Mouse (Mus musculus): ENCODE results near the gene Spag16.
A peak's percentile ranks its signal among the peaks of the same experiment; 100 is the strongest.

Gene Spag16

DNA sequence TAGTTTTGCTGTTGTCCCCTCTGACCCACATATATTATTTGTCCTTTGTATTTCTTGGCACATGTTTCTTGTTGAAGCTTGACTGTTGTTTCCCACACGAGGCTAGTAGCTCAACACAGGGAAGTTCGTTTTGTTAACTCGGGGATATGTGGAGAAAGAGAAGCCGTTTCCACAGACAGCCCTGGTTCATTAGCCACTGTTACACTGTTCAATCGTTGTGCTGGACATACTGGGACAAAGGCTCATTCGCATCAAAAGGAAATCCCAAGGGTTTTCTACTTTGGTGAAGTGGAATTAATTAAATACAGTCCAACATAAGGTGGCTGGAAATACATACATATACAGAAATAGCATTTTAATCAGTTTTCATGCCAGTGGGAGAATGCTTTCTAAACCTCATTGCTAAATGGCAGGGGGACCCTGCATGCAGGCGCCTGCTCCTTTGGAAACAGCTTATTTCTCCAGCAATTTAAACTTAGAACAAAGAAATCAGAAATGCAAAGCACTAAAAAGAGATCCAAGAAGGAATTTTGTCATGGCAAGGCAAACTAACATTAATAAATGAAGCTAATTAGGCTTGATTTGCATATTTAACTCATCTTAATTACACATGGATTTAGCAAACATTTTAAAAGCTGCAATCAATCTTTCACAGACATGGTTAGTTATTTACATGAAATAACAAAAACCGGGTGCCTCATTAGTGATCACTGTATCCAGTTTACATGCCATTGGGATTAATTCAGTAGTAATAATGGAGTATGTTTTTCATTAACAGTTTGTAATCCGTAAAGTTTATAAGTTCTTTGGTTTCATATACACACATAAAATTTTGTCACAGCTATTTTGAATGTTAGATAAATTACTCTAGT lies 615.7 kb downstream of the Spag16 start:
- no peak for DNase-seq (ENCODE audit: low spot score)

DNA sequence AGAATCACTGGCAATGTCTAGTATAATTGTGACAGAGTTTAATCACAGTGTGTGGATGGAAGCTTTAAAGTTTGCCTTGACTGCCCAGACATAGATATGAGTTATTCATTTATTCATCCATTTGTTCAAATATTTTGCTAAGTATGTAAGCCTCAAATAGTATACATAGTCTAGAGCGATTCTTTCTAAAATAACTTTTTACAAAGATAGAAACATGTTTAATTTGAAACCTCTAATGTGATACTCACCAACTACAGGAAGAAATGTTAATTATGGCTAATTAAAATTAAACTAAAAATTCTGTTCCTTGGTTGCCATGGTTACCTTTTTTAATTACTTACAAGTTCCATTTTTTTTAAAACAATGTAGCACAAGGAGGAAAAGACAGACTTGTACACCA lies 653.1 kb downstream of the Spag16 start:
- DNase-seq (ENCODE audit: low spot score) = no peak

DNA sequence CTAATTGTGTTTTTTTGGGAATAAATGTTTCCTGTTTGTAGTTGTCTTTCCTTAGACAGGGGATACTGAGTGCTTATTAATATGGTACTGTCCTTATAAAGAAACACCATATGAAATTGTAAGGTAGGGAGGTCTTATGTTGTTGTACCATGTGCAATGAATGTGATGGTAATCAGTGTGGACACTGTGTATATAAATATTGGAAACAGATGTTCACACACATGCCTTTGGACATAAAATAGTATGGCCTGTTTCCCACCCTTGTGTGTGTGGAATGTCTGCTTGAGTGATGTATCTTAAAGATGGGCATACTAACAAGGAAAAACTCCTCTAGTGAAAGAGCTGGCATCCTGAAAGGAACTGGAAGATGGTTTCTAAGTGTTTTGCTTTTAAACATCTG lies 692.1 kb downstream of the Spag16 start:
- DNase-seq (ENCODE audit: low spot score) = no peak

DNA sequence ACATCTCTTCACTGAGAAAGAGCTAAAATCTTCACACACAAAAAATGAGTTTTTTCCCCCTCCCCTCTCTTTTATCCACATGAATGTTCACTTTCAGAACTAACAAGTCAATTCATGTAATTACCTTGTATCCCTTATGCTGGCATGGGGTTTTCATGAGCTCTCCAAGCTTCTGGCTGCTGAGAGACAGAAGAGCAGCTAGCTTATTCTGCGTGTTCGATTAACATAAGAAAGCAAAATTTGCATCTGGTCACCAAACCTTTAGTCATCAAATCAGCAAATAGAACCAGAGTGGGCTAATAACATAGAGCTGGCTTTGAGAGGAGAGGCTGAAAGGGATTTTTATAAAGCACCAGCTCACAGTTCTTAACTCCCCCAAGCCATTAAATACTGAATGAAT lies 700.4 kb downstream of the Spag16 start:
- DNase-seq (ENCODE audit: low spot score) = no peak

DNA sequence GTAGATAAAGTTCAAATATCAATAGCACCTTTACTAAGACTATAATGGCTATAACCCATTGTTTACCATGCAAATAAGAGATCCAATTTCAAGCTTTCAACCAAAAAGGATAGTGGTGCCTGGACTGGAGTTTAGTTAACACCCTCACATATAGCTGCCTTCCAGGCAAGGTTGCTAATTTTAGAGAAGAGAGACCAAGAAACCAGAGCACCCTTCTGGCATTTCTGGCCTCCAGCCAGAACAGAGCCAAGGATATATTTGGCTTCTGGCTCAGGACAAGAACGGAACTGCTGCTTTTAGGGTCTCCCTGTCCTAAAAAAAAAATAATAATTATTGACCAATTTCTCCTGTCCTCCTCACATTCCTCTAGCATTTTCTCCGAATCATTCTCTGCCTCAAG lies 703.0 kb downstream of the Spag16 start:
- DNase-seq (ENCODE audit: low spot score) = no peak

DNA sequence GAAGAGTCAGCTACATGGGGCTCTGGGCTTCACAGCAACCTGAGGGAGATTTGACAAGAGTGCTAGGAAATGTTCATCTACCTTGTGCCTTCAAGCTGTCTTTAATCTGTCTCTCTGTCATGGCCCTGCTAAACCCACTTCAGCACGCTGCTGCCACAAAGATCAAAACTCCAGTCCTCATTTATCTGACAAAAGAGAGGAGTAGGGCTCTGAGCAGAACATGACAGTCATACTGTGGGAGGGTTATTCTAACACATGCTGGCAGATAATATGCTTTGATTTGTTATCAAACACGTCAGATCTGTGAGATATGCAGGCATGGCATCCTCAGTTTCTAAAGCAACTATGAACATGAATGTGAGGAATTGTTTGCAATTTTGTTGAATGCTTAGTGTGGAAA lies 725.1 kb downstream of the Spag16 start:
- no peak for DNase-seq (ENCODE audit: low spot score)

DNA sequence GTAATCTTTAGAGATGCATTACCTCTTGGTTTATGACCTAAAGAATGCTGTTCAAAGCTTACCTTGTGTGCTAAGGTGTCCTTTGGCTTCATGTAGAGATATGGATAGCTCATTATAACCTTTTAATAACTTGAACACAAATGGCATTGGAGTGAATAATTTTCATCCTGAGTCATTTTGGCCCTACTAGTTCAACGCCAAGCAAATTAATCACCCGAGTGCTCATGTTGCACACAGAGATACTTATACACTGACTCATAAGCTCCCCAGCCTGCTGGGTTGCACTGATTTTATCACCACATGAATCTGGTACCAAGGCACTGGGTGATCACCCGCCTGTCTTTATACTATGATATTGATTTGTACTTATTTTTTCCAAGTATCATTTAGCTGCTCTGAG lies 795.0 kb downstream of the Spag16 start:
- DNase-seq (ENCODE audit: low spot score) = no peak

DNA sequence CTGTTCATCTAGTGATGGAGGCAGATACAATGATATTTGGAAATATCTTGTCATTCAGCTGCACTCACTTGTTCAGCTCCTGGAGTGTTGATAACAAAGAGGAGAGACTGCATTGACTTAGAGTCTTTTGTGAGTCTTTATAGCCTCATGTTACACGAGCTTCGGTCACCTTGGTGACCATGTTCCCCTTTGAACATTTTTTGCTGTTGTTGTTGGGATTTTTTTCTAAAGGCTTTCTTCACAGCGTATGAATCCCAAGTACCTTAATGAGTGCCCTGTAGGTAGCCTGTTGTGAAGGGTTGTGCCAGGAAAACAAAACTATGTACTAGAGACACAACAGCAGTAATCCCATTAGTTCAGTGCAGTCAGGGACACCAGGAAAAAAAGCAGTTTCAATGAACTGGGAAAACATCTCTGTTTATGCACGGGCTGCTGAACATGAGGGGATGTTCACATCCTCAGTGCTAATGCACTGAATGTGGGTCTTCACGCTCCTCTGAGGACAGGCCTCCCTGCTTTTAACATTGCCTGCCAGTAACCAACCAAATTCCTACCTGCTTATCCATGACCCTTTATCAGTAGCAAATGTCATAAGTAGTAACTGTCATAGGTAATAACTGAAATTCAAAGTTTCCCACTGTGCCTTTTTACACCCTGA lies 798.2 kb downstream of the Spag16 start:
- DNase-seq (ENCODE audit: low spot score) = no peak

DNA sequence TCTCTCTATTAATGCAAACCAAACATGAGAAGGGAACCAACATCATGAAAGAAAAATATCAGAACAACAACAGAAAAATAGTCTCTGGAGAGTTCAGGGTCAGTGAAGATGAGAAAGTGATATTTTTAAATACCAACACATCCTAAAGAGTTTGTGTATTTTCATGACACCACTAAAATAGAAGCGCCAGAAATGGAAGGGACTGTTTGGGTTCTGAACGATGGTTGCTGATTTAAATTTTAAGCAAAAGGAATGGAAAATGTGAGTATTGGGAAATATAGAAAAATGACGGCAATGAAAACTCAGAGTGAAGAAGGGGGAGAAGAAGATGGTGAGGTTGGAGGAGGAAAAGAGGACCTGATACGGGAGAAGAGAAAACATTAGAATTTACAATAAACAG lies 825.9 kb downstream of the Spag16 start:
- no peak for DNase-seq (ENCODE audit: low spot score)

DNA sequence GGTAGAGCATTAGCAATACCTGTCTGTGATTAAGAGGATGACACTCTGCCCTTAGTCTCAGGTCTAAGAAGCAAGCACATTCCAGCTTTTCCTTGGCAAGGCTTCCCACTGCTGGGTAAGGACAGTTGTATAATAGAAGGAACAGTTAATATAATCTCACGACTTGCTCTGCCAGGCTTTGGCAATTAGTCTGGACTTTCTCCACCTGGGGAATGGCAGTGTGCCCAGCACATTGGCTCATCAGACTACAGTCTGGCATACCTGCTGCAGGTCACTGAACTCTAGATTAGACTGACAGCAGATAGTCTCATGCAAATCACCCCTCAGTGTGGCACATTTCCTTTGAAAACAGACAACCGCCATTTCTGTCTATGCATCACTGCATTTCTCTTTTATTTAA lies 865.8 kb downstream of the Spag16 start:
- DNase-seq (ENCODE audit: low spot score) = no peak

DNA sequence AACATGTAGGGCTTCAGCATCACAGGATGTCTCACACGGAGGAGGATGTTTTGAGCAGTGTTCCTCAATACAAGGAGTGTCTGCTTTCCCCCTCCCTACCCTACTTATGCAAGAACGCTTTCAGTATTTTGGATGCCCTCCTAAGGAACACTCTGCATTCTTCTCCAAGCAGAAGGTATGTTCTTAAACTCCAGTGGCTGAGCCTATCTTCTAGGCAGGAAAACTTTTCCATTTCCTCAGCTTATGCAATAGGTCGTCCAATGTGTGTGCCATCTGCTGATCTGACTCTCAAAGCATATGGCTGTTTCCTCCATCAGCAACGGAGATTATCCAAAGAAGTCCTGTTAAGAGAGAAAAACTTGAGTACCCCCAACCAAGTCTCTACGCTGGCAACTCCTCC lies 873.5 kb downstream of the Spag16 start:
- DNase-seq (ENCODE audit: low spot score) = no peak

DNA sequence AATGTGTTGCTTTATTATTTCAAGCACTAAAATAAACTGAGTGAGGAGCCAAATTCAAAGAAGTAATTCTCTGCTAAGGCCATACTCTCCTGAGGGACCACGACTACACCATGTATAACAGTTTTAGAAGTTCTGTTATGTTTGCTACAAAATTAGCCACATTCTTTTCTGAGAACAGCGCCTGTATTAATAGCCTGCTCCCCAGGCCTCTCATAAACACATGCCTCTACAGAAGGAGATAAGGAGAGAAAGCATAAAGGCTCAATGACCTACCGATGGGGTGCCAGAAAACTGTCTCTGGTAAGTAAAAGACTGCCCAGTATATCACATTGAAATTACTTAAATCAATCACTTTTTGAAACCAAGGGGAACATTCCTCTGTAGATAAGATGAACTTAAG lies 877.2 kb downstream of the Spag16 start:
- DNase-seq (ENCODE audit: low spot score) = no peak

DNA sequence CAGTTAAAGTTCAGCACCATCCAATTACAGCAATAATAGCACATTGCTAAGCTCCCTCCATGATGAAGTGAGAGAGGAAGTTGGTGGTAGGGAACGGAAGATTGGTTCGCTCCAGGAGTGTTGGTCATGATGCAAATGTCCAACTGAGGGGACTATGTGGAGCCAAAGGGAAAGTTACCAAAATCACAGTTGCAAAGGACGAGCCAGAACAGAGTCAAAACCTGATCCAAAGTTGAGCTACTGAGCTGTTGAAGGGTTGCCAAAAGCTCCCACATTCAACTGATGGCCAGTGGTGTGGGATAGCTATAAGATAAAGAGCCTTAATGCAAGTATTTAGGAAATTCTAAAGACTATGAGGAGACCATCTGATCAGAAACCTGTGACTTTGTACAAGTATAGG lies 879.1 kb downstream of the Spag16 start:
- DNase-seq (ENCODE audit: low spot score) = no peak

DNA sequence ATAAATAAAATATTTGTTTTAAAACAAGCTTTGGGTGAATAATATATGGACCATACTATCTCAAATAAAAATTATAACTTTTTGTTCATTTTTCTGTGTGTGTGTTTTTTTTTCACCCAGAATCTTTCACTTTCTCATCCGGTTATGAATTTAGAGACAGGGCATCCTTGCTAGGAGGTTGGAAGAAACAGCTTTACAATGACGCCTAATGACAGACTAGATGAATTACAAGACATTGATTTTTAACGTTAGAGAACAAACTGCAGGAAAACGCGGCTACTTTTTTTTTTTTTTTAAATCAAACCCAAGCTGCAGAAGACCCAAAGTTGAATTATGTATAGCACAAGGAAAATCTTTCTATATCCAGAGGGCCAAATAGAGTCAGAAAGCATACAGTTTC lies 898.3 kb downstream of the Spag16 start:
- no peak for DNase-seq (ENCODE audit: low spot score)

DNA sequence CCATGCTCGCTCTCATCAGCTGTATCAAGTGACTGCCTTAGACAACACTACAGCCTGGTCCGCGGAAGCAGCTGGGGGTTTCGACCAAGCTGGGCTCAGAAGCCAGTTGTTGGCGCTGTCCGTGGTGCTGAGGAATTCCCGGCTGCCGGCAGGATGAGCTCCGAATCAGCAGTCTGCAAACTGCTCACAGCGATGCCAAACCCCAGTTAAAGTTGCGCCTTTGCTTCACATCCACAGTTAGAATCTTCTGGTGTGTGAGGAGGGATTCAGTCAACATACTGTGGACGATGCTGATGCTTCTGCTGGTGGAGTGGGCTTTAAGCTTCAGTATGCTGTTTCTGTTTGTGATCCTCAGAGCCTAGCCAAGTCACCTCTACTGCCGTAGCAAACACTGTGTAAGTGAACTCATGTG lies 898.9 kb downstream of the Spag16 start, which contains the start of gene Vwc2l:
Vwc2l (plus strand) TSS at position 61 of the 412 bp plus-strand sequence.
- peak; percentile 73 for DNase-seq (ENCODE audit: low spot score)
